Mouse (Mus musculus) heart, embryonic 11.5 days (tissue): ENCODE measurements at regions not wholly inside any gene's neighbourhood (a gene's known extent, or its start where the extent isn't known, plus 50 kb on each side); places are given as distances from the start of the nearest gene placed in this dataset.

Experiments used
- ATAC-seq: fragments of 200-750 bp; cut with Nextera tagmentation; replicated peaks from 2 replicates; pipeline ENCODE4 v1.8.0; 2017; ENCODE audit warnings: moderate library complexity; ENCODE audit not compliant: insufficient number of reproducible peaks, low FRiP score, low TSS enrichment
- H3K27ac ChIP-seq: fragments of 300-500 bp; sonication (generic); 2 replicates; pipeline ENCODE4 v1.5.1; 2014; ENCODE audit warnings: mild to moderate bottlenecking, low read depth, low read length
- H3K27me3 ChIP-seq: fragments of 300-500 bp; sonication (generic); 2 replicates; pipeline ENCODE4 v1.6.1; 2014; ENCODE audit warnings: mild to moderate bottlenecking, low read length, mixed read lengths; ENCODE audit not compliant: control insufficient read depth, insufficient read depth
- H3K36me3 ChIP-seq: fragments of 300-500 bp; sonication (generic); 2 replicates; pipeline ENCODE4 v1.6.1; 2014; ENCODE audit warnings: mild to moderate bottlenecking, low read length, moderate library complexity, mixed read lengths; ENCODE audit not compliant: control insufficient read depth, insufficient read depth
- H3K4me1 ChIP-seq: fragments of 300-500 bp; sonication (generic); 2 replicates; pipeline ENCODE4 v1.6.1; 2014; ENCODE audit warnings: low read length; ENCODE audit not compliant: control insufficient read depth, insufficient read depth
- H3K4me2 ChIP-seq: fragments of 300-500 bp; sonication (generic); 2 replicates; pipeline ENCODE4 v1.6.1; 2014; ENCODE audit warnings: mild to moderate bottlenecking, moderate library complexity
- H3K4me3 ChIP-seq: fragments of 300-500 bp; sonication (generic); 2 replicates; pipeline ENCODE4 v1.5.1; 2014; ENCODE audit warnings: low read depth, low read length
- H3K9ac ChIP-seq: fragments of 300-500 bp; sonication (generic); 2 replicates; pipeline ENCODE4 v1.6.1; 2014; ENCODE audit warnings: mild to moderate bottlenecking, low read depth, low read length, moderate library complexity
- H3K9me3 ChIP-seq: fragments of 300-500 bp; sonication (generic); replicated peaks from 2 replicates; pipeline ENCODE4 v1.6.1; 2016; ENCODE audit warnings: low read length; ENCODE audit not compliant: control insufficient read depth
- WGBS: fragments of 180-500 bp; shearing (Covaris S2); extraction: QIAGEN DNeasy Blood & Tissue Kit; methylation state at CpG from one replicate; pipeline ENCODE4 v1.1.7; 2014; ENCODE audit not compliant: insufficient replicate concordance; 5-methylcytosine and 5-hydroxymethylcytosine counted together

GRCm38 (mm10) chr10:111918071-111918507, 54.4 kb upstream of the Krr1 start:
- Histone ChIP-seq H3K9ac (no peak overlapping the region), H3K9me3 (no peaks in the 10 kb centered on the region), H3K27me3 (no peaks in the 10 kb centered on the region), H3K4me3 (no peak overlapping the region), H3K4me2 (no peak overlapping the region), H3K27ac (no peak overlapping the region), H3K36me3 (no peaks in the 10 kb centered on the region), H3K4me1 (0 out of 2 replicates have a peak, but pooled peaks cover 8% of the 10 kb centered on the region)
- WGBS, result 81% methylated on average over 3 of the region's 3 CpGs
- no peak for ATAC-seq

GRCm38 (mm10) chr10:111919475-111919874, 53.0 kb upstream of the Krr1 start:
- Histone ChIP-seq H3K9me3 (no peaks in the 10 kb centered on the region), H3K9ac (no peak overlapping the region), H3K36me3 (no peaks in the 10 kb centered on the region), H3K27ac (no peak overlapping the region), H3K4me2 (no peak overlapping the region), H3K27me3 (no peaks in the 10 kb centered on the region), H3K4me3 (no peak overlapping the region), H3K4me1 (0 out of 2 replicates have a peak, but pooled peaks cover 8% of the 10 kb centered on the region)
- no peak for ATAC-seq
- 38% methylated on average over 2 of the region's 2 CpGs for WGBS

- no peaks in the 10 kb centered on the region for H3K9me3 ChIP-seq
- H3K27ac ChIP-seq, result no peak overlapping the region
- no peak overlapping the region for H3K4me3 ChIP-seq
- H3K4me2 ChIP-seq, result no peak overlapping the region
- H3K27me3 ChIP-seq, result no peaks in the 10 kb centered on the region
- WGBS, result 69% methylated on average over 9 of the region's 9 CpGs
- ATAC-seq, result no peak
- H3K36me3 ChIP-seq, result no peaks in the 10 kb centered on the region
- peaks cover 8% of the 10 kb centered on the region; the same call in 1 of the 2 replicates for H3K4me1 ChIP-seq
- H3K9ac ChIP-seq, result no peak overlapping the region
Observed at GRCm38 (mm10) chr10:111921492-111921891, 51.0 kb upstream of the Krr1 start.
